Mouse (Mus musculus): Measurements from ENCODE around the gene Scfd2. TPM values are rescaled to one million over a fixed set of nuclear protein-coding genes. Genes with fewer than 3 reads are reported as not detected.

Gene Scfd2
- polyA plus RNA-seq, 1 experiment from 2014 or later, result 15.9 TPM

GRCm38 (mm10) chr5:74310101-74310500 lies 221.5 kb downstream of the Scfd2 start:
- ATAC-seq (ENCODE audit: insufficient number of reproducible peaks, low FRiP score, low TSS enrichment, low read depth) (no peak), DNase-seq (ENCODE audit: low spot score) (no peak)
- Histone ChIP-seq H3K4me2 (ENCODE audit: low read depth, severe bottlenecking) (no peak overlapping the region), H3K4me3 (ENCODE audit: low read depth, low read length) (no peak overlapping the region), H3K9me3 (ENCODE audit: control insufficient read depth, low read length) (no peaks in the 10 kb centered on the region), H3K27me3 (ENCODE audit: control insufficient read depth, insufficient read depth, low read length) (no peaks in the 10 kb centered on the region), H3K27ac (replicated peaks; ENCODE audit: low read depth, low read length) (no peak overlapping the region), H3K4me1 (ENCODE audit: control insufficient read depth, insufficient read depth, low read length) (peaks cover 23% of the 10 kb centered on the region), H3K36me3 (ENCODE audit: control insufficient read depth, insufficient read depth, low read length) (no peaks in the 10 kb centered on the region), H3K9ac (ENCODE audit: low read length) (no peak overlapping the region)
- WGBS, result 89% methylated on average over 5 of the region's 5 CpGs

GRCm38 (mm10) chr5:74307242-74307641 lies 224.3 kb downstream of the Scfd2 start:
- Histone ChIP-seq H3K27ac (replicated peaks; ENCODE audit: low read depth, low read length) (peak overlapping the region; percentile 87), H3K4me3 (ENCODE audit: low read depth, low read length) (no peak overlapping the region), H3K9me3 (ENCODE audit: control insufficient read depth, low read length) (no peaks in the 10 kb centered on the region), H3K27me3 (ENCODE audit: control insufficient read depth, insufficient read depth, low read length) (no peaks in the 10 kb centered on the region), H3K9ac (ENCODE audit: low read length) (no peak overlapping the region), H3K36me3 (ENCODE audit: control insufficient read depth, insufficient read depth, low read length) (no peaks in the 10 kb centered on the region), H3K4me1 (ENCODE audit: control insufficient read depth, insufficient read depth, low read length) (peaks cover 25% of the 10 kb centered on the region), H3K4me2 (ENCODE audit: low read depth, severe bottlenecking) (no peak overlapping the region; the same call in 1 of the 2 replicates)
- DNase-seq (ENCODE audit: low spot score) (no peak), ATAC-seq (ENCODE audit: insufficient number of reproducible peaks, low FRiP score, low TSS enrichment, low read depth) (0 out of 2 replicates have a peak, but pooled peaks have one; percentile 50)
- 40% methylated on average over 5 of the region's 5 CpGs for WGBS

- ATAC-seq (ENCODE audit: insufficient number of reproducible peaks, low FRiP score, low TSS enrichment, low read depth), result peak; percentile 74
- Histone ChIP-seq H3K4me1 (ENCODE audit: control insufficient read depth, insufficient read depth, low read length) (peaks cover 23% of the 10 kb centered on the region), H3K27ac (replicated peaks; ENCODE audit: low read depth, low read length) (peak overlapping the region; percentile 82)
These were observed 225.9 kb downstream of the Scfd2 start for GRCm38 (mm10) chr5:74305533-74306189.

GRCm38 (mm10) chr5:74304767-74305166 lies 226.8 kb downstream of the Scfd2 start:
- peaks cover 28% of the 10 kb centered on the region for H3K4me1 ChIP-seq (ENCODE audit: control insufficient read depth, insufficient read depth, low read length)
- no peak overlapping the region for H3K4me3 ChIP-seq (ENCODE audit: low read depth, low read length)
- DNase-seq (ENCODE audit: low spot score) (no peak), ATAC-seq (ENCODE audit: insufficient number of reproducible peaks, low FRiP score, low TSS enrichment, low read depth) (no peak)
- no peak overlapping the region for H3K9ac ChIP-seq (ENCODE audit: low read length)
- no peaks in the 10 kb centered on the region for H3K27me3 ChIP-seq (ENCODE audit: control insufficient read depth, insufficient read depth, low read length)
- 73% methylated on average over 4 of the region's 4 CpGs for WGBS
- peak overlapping the region; percentile 82 for H3K27ac ChIP-seq (replicated peaks; ENCODE audit: low read depth, low read length)
- no peaks in the 10 kb centered on the region for H3K36me3 ChIP-seq (ENCODE audit: control insufficient read depth, insufficient read depth, low read length)
- no peaks in the 10 kb centered on the region for H3K9me3 ChIP-seq (ENCODE audit: control insufficient read depth, low read length)
- no peak overlapping the region for H3K4me2 ChIP-seq (ENCODE audit: low read depth, severe bottlenecking)

More at GRCm38 (mm10) chr5:74305533-74306189, 225.9 kb downstream of the Scfd2 start:
- H3K4me3 ChIP-seq (ENCODE audit: low read depth, low read length), result no peak overlapping the region
- H3K36me3 ChIP-seq (ENCODE audit: control insufficient read depth, insufficient read depth, low read length), result no peaks in the 10 kb centered on the region
- 20% methylated on average over 4 of the region's 4 CpGs for WGBS
- H3K9me3 ChIP-seq (ENCODE audit: control insufficient read depth, low read length), result no peaks in the 10 kb centered on the region
- H3K27me3 ChIP-seq (ENCODE audit: control insufficient read depth, insufficient read depth, low read length), result no peaks in the 10 kb centered on the region
- no peak overlapping the region for H3K4me2 ChIP-seq (ENCODE audit: low read depth, severe bottlenecking)
- H3K9ac ChIP-seq (ENCODE audit: low read length), result no peak overlapping the region
- peak; percentile 60 for DNase-seq (ENCODE audit: low spot score)

- Histone ChIP-seq H3K9me3 (ENCODE audit: control insufficient read depth, low read length) (no peaks in the 10 kb centered on the region), H3K27me3 (ENCODE audit: control insufficient read depth, insufficient read depth, low read length) (no peaks in the 10 kb centered on the region), H3K4me2 (ENCODE audit: low read depth, severe bottlenecking) (no peak overlapping the region), H3K36me3 (ENCODE audit: control insufficient read depth, insufficient read depth, low read length) (no peaks in the 10 kb centered on the region), H3K4me1 (ENCODE audit: control insufficient read depth, insufficient read depth, low read length) (peaks cover 27% of the 10 kb centered on the region), H3K4me3 (ENCODE audit: low read depth, low read length) (no peak overlapping the region), H3K27ac (replicated peaks; ENCODE audit: low read depth, low read length) (no peak overlapping the region), H3K9ac (ENCODE audit: low read length) (no peak overlapping the region)
- ATAC-seq (ENCODE audit: insufficient number of reproducible peaks, low FRiP score, low TSS enrichment, low read depth), result no peak
- WGBS, result 83% methylated on average over 3 of the region's 3 CpGs
- no peak for DNase-seq (ENCODE audit: low spot score)
These were observed 229.2 kb downstream of the Scfd2 start for GRCm38 (mm10) chr5:74302331-74302730.

- ATAC-seq (ENCODE audit: insufficient number of reproducible peaks, low FRiP score, low TSS enrichment, low read depth) (no peak), DNase-seq (ENCODE audit: low spot score) (no peak)
- Histone ChIP-seq H3K27ac (replicated peaks; ENCODE audit: low read depth, low read length) (no peak overlapping the region), H3K4me2 (ENCODE audit: low read depth, severe bottlenecking) (no peak overlapping the region), H3K9me3 (ENCODE audit: control insufficient read depth, low read length) (no peaks in the 10 kb centered on the region), H3K36me3 (ENCODE audit: control insufficient read depth, insufficient read depth, low read length) (no peaks in the 10 kb centered on the region), H3K4me1 (ENCODE audit: control insufficient read depth, insufficient read depth, low read length) (peaks cover 20% of the 10 kb centered on the region), H3K9ac (ENCODE audit: low read length) (no peak overlapping the region), H3K27me3 (ENCODE audit: control insufficient read depth, insufficient read depth, low read length) (no peaks in the 10 kb centered on the region), H3K4me3 (ENCODE audit: low read depth, low read length) (no peak overlapping the region)
- 93% methylated on average over 2 of the region's 2 CpGs for WGBS
These were observed 230.1 kb downstream of the Scfd2 start for GRCm38 (mm10) chr5:74301443-74301842.

- 59% methylated on average over 5 of the region's 5 CpGs for WGBS
- Histone ChIP-seq H3K9me3 (ENCODE audit: control insufficient read depth, low read length) (no peaks in the 10 kb centered on the region), H3K4me3 (ENCODE audit: low read depth, low read length) (no peak overlapping the region), H3K36me3 (ENCODE audit: control insufficient read depth, insufficient read depth, low read length) (no peaks in the 10 kb centered on the region), H3K27me3 (ENCODE audit: control insufficient read depth, insufficient read depth, low read length) (no peaks in the 10 kb centered on the region), H3K4me2 (ENCODE audit: low read depth, severe bottlenecking) (no peak overlapping the region), H3K4me1 (ENCODE audit: control insufficient read depth, insufficient read depth, low read length) (peaks cover 19% of the 10 kb centered on the region), H3K9ac (ENCODE audit: low read length) (no peak overlapping the region), H3K27ac (replicated peaks; ENCODE audit: low read depth, low read length) (no peak overlapping the region)
- DNase-seq (ENCODE audit: low spot score), result no peak
- no peak for ATAC-seq (ENCODE audit: insufficient number of reproducible peaks, low FRiP score, low TSS enrichment, low read depth)
These were observed 230.6 kb downstream of the Scfd2 start for GRCm38 (mm10) chr5:74300931-74301330.

- H3K9me3 ChIP-seq (ENCODE audit: control insufficient read depth, low read length), result no peaks in the 10 kb centered on the region
- H3K9ac ChIP-seq (ENCODE audit: low read length), result no peak overlapping the region
- peaks cover 12% of the 10 kb centered on the region for H3K4me1 ChIP-seq (ENCODE audit: control insufficient read depth, insufficient read depth, low read length)
- DNase-seq (ENCODE audit: low spot score), result peak; percentile 43
- no peaks in the 10 kb centered on the region for H3K36me3 ChIP-seq (ENCODE audit: control insufficient read depth, insufficient read depth, low read length)
- 15% methylated on average over 4 of the region's 4 CpGs for WGBS
- no peak overlapping the region for H3K4me3 ChIP-seq (ENCODE audit: low read depth, low read length)
- peak; percentile 61; the same call in 1 of the 2 replicates for ATAC-seq (ENCODE audit: insufficient number of reproducible peaks, low FRiP score, low TSS enrichment, low read depth)
- H3K27ac ChIP-seq (replicated peaks; ENCODE audit: low read depth, low read length), result no peak overlapping the region; the same call in 1 of the 2 replicates
- H3K4me2 ChIP-seq (ENCODE audit: low read depth, severe bottlenecking), result no peak overlapping the region
- H3K27me3 ChIP-seq (ENCODE audit: control insufficient read depth, insufficient read depth, low read length), result no peaks in the 10 kb centered on the region
These were observed 231.4 kb downstream of the Scfd2 start for GRCm38 (mm10) chr5:74300140-74300539.

- ATAC-seq (ENCODE audit: insufficient number of reproducible peaks, low FRiP score, low TSS enrichment, low read depth) (no peak), DNase-seq (ENCODE audit: low spot score) (no peak)
- 85% methylated on average over 5 of the region's 5 CpGs for WGBS
- H3K9ac ChIP-seq (ENCODE audit: low read length), result no peak overlapping the region
- H3K27ac ChIP-seq (replicated peaks; ENCODE audit: low read depth, low read length), result no peak overlapping the region
- no peaks in the 10 kb centered on the region for H3K36me3 ChIP-seq (ENCODE audit: control insufficient read depth, insufficient read depth, low read length)
- H3K4me2 ChIP-seq (ENCODE audit: low read depth, severe bottlenecking), result no peak overlapping the region
- H3K4me3 ChIP-seq (ENCODE audit: low read depth, low read length), result no peak overlapping the region
- H3K9me3 ChIP-seq (ENCODE audit: control insufficient read depth, low read length), result no peaks in the 10 kb centered on the region
- no peaks in the 10 kb centered on the region for H3K27me3 ChIP-seq (ENCODE audit: control insufficient read depth, insufficient read depth, low read length)
- H3K4me1 ChIP-seq (ENCODE audit: control insufficient read depth, insufficient read depth, low read length), result peaks cover 10% of the 10 kb centered on the region
These were observed 234.4 kb downstream of the Scfd2 start for GRCm38 (mm10) chr5:74297113-74297512.
